Mouse (Mus musculus) lung, postnatal 10 days (tissue): ENCODE results near the gene Ddx39b.

Experiments
- DNase-seq: peaks from one replicate; pipeline ENCODE4 v3.0.0; 2021

The Ddx39b gene

DNA sequence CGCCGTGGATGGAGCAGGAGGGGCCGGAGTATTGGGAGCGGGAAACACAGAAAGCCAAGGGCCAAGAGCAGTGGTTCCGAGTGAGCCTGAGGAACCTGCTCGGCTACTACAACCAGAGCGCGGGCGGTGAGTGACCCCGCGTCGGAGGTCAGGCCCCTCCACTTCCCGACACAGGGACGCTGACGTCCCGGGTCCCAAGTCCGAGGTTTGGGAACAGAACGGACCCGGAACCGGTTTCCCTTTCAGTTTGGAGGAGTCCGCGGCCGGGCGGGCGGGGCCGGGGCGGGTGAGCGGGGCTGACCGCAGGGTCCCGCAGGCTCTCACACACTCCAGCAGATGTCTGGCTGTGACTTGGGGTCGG lies 22.0 kb downstream of the Ddx39b start:
- DNase-seq: peak; percentile 39

DNA sequence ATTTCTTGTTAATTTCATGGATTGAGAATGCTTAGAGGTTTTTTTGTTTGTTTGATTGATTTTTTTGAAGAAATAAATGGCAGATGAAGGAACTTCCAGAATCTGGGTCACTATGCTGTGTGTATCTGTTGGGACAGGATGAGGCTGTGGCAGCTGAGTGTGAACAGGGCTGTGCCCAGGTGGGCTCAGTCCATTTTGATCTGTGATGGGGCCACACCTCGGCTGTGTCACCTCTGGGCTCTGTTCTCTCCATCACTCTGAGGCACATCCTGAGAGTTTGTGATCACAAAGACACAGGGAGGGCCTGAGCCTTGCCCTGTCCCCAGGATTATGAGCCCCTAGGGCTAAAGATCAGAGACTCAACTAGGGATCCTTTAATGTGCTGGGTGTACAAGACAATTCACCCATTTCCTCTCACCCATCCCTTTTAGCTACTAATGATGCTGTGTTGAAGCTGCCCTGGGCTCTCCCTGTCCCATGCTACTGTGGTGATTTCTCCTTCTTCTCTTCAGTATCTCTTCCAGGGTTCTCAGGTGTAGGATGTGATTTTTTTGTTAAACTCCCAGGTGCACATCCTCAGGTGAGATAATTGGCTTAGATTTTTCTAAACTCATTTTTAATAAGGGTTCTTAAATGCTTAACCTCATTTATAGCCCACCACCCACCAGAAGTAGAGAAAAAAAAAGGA lies 26.0 kb downstream of the Ddx39b start:
- DNase-seq: no peak

DNA sequence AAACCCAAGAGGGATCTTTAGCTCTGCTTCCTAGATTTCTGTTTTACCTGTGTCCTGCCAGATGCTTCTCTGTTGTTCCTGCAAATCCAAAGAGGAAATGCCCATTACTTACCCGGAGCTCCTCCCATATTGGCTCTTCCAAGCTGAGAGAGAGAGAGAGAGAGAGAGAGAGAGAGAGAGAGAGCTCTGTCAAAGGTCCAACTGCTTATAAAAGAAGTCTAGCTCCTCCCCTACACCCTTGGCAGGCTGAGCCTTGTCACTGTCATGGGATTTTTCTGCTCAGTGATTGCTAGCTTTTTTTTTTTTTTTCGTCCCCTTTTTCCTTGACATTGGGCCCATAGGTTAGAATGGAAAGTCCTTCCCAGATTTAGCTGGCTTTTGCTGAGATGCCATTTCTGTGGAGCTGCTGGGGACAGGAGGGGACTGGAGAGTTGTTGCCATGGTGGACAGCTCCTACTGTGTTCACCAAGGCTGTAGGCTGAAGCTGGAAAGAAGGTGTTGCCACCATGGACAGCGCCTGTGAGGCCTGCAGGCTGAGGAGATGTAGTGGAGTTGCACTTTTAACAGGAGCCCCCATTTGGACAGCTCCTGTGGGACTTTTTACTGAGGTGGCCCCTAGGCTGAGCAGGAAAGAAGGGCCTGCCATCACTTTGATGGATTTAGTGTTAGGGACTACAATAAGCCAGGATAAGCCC lies 28.3 kb downstream of the Ddx39b start:
- DNase-seq: peak; percentile 72

DNA sequence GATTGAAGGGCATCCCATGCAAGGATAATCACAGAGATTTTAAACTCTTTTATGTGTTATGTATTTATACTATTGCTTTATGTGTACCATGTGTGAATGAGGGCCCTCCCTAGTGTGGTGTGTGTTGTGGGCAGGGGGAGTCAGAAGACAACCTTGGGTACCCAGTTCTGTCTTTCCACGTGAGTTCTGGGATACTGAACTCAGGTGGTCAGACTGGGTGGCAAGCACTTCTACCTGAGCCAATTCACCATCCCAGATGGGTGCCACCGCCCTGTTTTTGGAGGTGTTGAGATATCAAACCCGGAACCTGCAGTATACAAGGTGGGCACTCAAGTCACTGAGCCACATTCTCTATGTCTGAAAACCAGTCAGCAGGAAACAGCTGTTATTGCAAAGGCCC lies 30.7 kb downstream of the Ddx39b start:
- no peak for DNase-seq

DNA sequence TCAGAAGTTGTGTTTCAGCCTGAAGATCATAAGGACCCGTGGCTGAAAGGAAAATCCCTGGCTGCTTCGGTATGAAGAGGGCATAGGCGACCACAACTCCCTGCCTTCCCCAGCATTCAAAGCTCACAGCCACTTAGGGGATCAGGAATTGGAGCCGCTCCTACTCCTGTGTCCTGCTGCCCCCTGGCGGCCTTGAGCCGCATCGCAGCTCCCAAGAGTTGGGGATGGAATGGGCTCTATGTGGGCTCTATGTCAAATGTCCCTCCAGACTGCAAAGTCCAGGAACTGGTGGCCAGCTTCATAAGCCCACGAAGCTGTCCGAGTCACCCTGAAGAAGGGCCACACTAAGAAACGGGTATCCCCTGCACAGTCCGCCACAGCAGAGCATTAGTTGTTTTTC lies 33.2 kb downstream of the Ddx39b start:
- DNase-seq: peak; percentile 91

DNA sequence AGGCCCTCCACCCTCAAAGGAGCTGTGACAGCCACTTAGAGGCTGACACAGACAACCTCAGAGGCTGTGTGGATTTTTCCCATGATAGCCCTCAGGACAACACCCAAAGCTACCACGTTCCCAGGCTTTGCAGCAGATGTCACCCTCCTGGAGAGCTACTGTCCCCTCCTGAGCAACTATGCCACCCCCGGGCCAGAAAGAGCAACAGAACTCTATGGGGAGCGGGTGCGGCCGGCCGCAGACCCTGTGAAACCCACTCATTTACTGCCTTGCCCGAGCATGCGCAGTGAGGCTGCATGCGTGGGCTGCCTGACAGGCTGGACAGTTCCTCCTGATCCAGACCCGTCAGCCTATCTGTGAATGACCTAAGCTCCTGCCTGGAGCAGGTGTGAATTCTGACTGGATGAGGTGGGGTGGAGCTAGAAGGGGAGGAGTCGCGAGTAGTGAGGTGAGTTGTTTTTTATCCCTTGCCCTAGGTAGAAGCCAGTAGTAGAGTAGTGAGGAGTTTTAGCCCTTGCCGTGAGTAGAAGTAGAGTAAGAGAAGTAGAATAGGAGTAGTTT lies 34.8 kb downstream of the Ddx39b start:
- DNase-seq: no peak

DNA sequence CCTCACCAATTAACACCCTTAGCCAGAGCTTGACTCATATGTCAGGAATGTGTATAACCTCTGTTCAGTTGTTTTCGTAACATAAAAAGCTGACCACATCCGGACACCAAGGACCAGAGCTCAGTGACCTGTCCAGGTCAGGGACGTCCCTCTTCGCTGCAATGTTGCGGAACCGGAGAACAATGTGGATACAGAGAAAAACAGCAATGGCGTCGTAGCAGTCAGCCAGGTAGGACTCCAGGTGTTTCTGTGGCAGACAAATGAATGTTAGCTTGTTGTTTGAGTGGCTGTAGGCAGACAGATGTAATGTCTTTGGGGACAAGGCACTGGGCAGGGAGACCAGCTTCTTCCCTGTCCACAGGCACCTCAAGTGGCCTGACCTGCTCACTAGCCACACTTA lies 36.5 kb downstream of the Ddx39b start:
- DNase-seq: no peak

DNA sequence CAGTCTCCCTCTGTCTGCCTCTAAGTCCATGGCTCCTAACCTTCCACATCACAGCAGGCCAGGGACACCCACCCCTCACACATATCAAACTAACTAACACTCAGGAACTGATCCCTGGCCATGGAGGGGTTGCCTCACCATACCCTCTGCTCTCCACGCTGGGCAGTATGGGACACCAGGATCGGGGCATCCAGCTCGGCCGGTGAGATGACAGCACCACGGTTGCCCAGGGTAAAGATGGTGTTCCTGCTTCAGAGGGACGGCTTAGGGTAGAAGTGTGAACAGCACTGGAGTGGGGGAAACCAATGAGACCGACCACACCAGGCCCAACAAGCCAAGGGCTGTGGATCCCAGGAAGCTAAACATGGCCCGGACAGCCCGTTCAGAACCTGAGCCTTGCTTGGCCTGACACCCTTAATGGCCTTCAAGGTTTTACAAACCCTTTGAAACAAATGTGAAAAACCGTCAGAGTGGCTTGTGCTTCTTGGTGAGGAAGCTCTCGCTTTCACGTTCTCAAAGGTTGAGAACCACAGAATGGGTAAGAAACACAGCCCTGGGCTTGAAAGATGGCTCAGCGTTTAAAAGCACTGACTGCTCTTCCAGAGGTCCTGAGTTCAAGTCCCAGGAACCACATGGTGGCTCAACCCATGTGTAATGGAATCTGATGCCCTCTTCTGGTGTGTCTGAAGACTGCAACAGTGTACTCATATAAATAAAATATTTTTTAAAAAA lies 37.6 kb downstream of the Ddx39b start:
- DNase-seq: no peak

DNA sequence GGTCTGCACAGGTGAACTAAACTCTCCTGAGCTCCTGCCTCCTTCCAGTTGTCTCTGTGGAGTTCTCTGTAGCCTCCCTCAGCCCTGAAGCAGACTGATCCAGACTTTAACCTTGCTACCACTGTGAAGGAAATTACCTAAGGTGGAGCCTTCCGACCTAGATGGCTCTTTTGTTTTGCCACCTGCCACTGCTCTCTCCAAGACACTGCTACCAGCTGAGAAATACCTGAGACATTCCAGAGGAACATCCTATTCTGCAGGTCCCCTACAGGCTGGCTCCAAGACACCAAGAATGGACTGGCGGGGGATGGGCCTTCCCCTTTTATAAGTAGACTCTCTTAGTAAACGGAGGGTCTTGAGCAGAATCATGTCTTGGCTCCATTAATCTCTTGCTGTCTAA lies 38.7 kb downstream of the Ddx39b start:
- DNase-seq: no peak

DNA sequence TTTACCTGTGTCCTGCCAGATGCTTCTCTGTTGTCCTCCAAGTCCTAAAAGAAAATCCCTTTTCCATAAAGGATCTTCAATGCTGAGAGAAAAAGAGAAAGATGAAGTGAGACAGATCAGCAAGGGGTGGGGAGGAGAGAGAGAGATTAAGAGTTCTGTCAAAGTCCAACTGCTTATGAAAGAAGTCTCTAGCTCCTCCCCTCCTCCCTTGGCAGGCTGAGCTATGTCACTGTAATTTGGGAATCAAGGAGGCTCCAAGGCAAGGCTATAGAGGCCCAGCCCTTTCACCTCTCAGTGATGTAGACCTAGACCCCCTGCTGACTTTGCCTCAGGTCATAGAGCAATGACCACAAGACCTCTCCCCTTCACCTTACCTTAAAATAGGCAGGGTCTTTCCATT lies 43.9 kb downstream of the Ddx39b start:
- no peak for DNase-seq

DNA sequence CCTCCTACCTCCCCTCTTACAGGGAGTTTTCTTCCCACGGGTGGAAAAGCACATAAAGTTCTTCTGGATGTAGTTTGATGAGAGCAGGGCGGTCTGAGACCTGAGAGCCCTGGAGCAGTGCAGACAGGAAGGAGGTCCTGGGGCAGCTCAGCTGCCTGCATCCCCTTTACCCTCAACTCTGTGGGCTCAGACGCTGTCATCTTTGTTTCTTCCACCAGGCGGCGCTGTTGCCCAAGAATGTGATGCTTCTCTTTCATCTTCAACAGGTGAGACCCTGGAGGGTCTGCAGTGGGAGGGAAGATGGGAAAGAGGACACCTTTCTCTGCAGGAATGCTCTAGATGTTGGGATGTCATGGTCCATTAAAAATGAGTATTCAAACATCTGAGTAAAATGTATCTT lies 54.2 kb downstream of the Ddx39b start:
- peak; percentile 66 for DNase-seq

DNA sequence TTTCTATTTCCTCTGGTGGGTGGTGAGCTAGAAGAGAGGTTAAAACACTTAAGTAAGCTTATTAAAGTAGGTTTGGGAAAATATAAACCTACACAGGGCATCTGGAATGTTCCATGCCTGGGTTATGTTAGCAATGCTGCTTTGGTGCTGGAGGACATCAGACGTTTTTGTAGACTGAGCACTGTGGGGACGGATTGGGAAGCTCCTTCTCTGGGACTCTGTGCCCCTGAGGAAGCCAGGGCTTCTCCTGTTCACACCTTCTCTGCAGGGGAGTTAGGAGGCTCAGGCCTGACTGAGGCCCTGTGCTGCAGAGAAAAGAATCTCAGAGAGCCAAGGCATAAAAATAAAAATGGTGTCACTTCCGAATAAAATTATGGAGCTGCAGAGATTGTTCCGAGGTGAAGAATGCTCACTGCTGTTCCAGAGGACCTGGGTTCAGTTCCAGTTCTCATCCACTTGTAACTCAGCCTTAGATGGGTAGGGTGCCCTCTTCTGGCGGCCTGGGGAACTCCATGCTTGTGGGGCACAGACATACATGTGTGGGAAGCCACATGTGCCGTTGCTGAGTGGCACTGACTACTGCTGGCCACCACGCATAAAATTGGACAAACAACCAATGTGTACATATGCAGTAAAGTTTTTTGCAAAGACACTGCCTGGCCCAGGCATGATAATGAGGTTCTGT lies 58.9 kb downstream of the Ddx39b start:
- DNase-seq: peak; percentile 21

DNA sequence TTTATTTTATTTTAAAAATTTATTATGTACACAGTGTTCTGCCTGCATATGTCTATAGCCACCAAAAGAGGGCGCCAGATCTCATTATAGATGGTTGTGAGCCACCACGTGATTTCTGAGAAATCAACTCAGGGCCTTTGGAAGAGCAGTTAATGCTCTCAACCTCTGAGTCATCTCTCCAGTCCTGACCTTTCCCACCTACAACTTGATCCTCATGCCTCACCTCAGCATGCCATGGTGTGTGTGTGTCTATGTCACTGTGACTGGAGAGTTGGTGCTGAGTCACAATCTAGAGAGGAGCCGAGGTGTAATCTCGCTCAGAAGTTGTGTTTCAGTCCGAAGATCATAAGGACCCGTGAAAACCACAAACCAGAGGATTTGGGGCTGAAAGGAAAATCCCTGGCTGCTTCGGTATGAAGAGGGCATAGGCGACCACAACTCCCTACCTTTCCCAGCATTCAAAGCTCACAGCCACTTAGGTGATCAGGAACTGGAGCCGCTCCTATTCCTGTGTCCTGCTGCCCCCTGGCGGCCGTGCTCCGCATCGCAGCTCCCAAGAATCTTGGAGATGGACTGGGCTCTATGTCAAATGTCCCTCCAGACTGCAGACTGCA lies 60.2 kb downstream of the Ddx39b start:
- peak; percentile 92 for DNase-seq

DNA sequence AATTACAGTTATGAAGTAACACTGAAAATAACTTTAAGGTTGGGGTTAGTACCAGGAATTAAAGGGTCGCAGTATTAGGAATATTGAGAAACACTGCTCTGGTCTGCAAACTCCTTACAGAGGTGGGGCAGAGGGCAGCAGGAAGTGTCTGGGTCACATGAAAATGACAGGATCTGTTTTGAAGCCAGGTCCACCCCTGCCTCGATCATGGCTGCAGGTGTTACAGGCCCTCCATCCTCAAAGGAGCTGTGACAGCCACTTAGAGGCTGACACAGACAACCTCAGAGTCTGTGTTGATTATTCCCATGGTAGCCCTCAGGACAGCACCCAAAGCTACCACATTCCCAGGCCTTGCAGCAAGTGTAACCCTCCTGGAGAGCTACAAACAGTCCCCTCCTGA lies 61.7 kb downstream of the Ddx39b start:
- DNase-seq: no peak
